Mouse (Mus musculus): ENCODE measurements around the gene Ubl4b. TPM values are rescaled to one million over a fixed set of nuclear protein-coding genes. Genes with fewer than 3 reads are reported as not detected.

Gene Ubl4b
- polyA plus RNA-seq, 1 experiment = not detected

- TF ChIP-seq POLR2A (IDR thresholded peaks at IDR 0.05; ENCODE audit: borderline replicate concordance, low read depth, low read length) (no peak), CTCF (IDR thresholded peaks at IDR 0.05; ENCODE audit: low read depth, low read length) (no peak)
- no peak overlapping the region for H3K4me3 ChIP-seq (ENCODE audit: insufficient read depth, low read length)
- peaks cover 18% of the 10 kb centered on the region for H3K4me1 ChIP-seq (ENCODE audit: control insufficient read depth, insufficient read depth, low read length)
- H3K27ac ChIP-seq (ENCODE audit: insufficient read depth, low read depth, low read length) = no peak overlapping the region
These were observed 48.3 kb downstream of the Ubl4b start for GRCm38 (mm10) chr3:107506531-107506930.

GRCm38 (mm10) chr3:107505464-107506367 lies 49.2 kb downstream of the Ubl4b start:
- Histone ChIP-seq H3K27ac (ENCODE audit: insufficient read depth, low read depth, low read length) (no peak overlapping the region), H3K4me3 (ENCODE audit: insufficient read depth, low read length) (no peak overlapping the region), H3K4me1 (ENCODE audit: control insufficient read depth, insufficient read depth, low read length) (peaks cover 24% of the 10 kb centered on the region)
- no peak for TF ChIP-seq CTCF (IDR thresholded peaks at IDR 0.05; ENCODE audit: low read depth, low read length)
- no peak for TF ChIP-seq POLR2A (IDR thresholded peaks at IDR 0.05; ENCODE audit: borderline replicate concordance, low read depth, low read length)

- Histone ChIP-seq H3K27ac (ENCODE audit: insufficient read depth, low read depth, low read length) (no peak overlapping the region), H3K4me1 (ENCODE audit: control insufficient read depth, insufficient read depth, low read length) (peaks cover 24% of the 10 kb centered on the region), H3K4me3 (ENCODE audit: insufficient read depth, low read length) (no peak overlapping the region)
- TF ChIP-seq CTCF (IDR thresholded peaks at IDR 0.05; ENCODE audit: low read depth, low read length) (no peak), POLR2A (IDR thresholded peaks at IDR 0.05; ENCODE audit: borderline replicate concordance, low read depth, low read length) (no peak)
These were observed 50.3 kb downstream of the Ubl4b start for GRCm38 (mm10) chr3:107504542-107504941.

GRCm38 (mm10) chr3:107503716-107504115 lies 51.2 kb downstream of the Ubl4b start:
- H3K4me3 ChIP-seq (ENCODE audit: insufficient read depth, low read length) = no peak overlapping the region
- no peak overlapping the region for H3K27ac ChIP-seq (ENCODE audit: insufficient read depth, low read depth, low read length)
- TF ChIP-seq POLR2A (IDR thresholded peaks at IDR 0.05; ENCODE audit: borderline replicate concordance, low read depth, low read length) (no peak), CTCF (IDR thresholded peaks at IDR 0.05; ENCODE audit: low read depth, low read length) (no peak)
- H3K4me1 ChIP-seq (ENCODE audit: control insufficient read depth, insufficient read depth, low read length) = peaks cover 23% of the 10 kb centered on the region

Other genes with a start within 250 kb of the Ubl4b start
- gene Rbm15, start 221.4 kb downstream of the Ubl4b start, polyA plus RNA-seq (2012; ENCODE audit: insufficient read depth, insufficient read length, missing spikeins) = 16.0 and 16.9 TPM in 2 replicates
- not detected in 2 replicates for gene Kcnc4, start 95.5 kb downstream of the Ubl4b start, polyA plus RNA-seq (2012; ENCODE audit: insufficient read depth, insufficient read length, missing spikeins)
- not detected in 2 replicates for gene Slc6a17, start 37.1 kb downstream of the Ubl4b start, polyA plus RNA-seq (2012; ENCODE audit: insufficient read depth, insufficient read length, missing spikeins)
- gene Alx3, start 40.0 kb upstream of the Ubl4b start, polyA plus RNA-seq (2012; ENCODE audit: insufficient read depth, insufficient read length, missing spikeins) = not detected in 2 replicates
- not detected in 2 replicates for gene Gm10961, start 76.2 kb upstream of the Ubl4b start, polyA plus RNA-seq (2012; ENCODE audit: insufficient read depth, insufficient read length, missing spikeins)
- 16.8 and 17.7 TPM in 2 replicates for gene Strip1, start 76.6 kb upstream of the Ubl4b start, polyA plus RNA-seq (2012; ENCODE audit: insufficient read depth, insufficient read length, missing spikeins)
- gene Ahcyl1, start 141.5 kb upstream of the Ubl4b start, polyA plus RNA-seq (2012; ENCODE audit: insufficient read depth, insufficient read length, missing spikeins) = 87.4 and 97.2 TPM in 2 replicates
- gene Csf1, start 205.4 kb upstream of the Ubl4b start, polyA plus RNA-seq (2012; ENCODE audit: insufficient read depth, insufficient read length, missing spikeins) = 6.3 and 7.6 TPM in 2 replicates